8 mouse cellular contexts compared by ENCODE assay signal in genomic region chr10:119240722-119241089, GRCm38 (mm10). TPM values are rescaled to one million over a fixed set of nuclear protein-coding genes. Genes with fewer than 3 reads are reported as not detected.
DNase-seq lines count a peak whose midpoint lies in the region; ATAC-seq and TF ChIP-seq lines count a peak whose summit lies in the region.

No protein-coding gene starts in this region.

- H3K36me3 ChIP-seq in heart, embryonic 11.5 days (ENCODE audit: control insufficient read depth, insufficient read depth, low read length) = peaks cover 3% of the 10 kb centered on the region; the same call in 1 of the 2 replicates
- H3K36me3 ChIP-seq in embryonic facial prominence, embryonic 13.5 days = peaks cover 6% of the 10 kb centered on the region
- no peaks in the 10 kb centered on the region for H3K36me3 ChIP-seq in intestine, postnatal 0 days (ENCODE audit: control insufficient read depth, insufficient read depth)
- peaks cover 6% of the 10 kb centered on the region for H3K36me3 ChIP-seq in neural tube, embryonic 13.5 days

- H3K27ac ChIP-seq in heart, embryonic 11.5 days (ENCODE audit: low read depth, low read length) = peak overlapping the region; percentile 90
- H3K27ac ChIP-seq in embryonic facial prominence, embryonic 13.5 days = peak overlapping the region; percentile 98
- peak overlapping the region; percentile 22 for H3K27ac ChIP-seq in intestine, postnatal 0 days (ENCODE audit: low read depth, low read length)
- peak overlapping the region; percentile 98 for H3K27ac ChIP-seq in neural tube, embryonic 13.5 days (replicated peaks)

- peak overlapping the region; percentile 99 for H3K4me3 ChIP-seq in heart, embryonic 11.5 days (ENCODE audit: low read depth, low read length)
- peak overlapping the region; percentile 100 for H3K4me3 ChIP-seq in embryonic facial prominence, embryonic 13.5 days
- peak overlapping the region; percentile 98 for H3K4me3 ChIP-seq in intestine, postnatal 0 days (ENCODE audit: low read depth, low read length)
- peak overlapping the region; percentile 100 for H3K4me3 ChIP-seq in neural tube, embryonic 13.5 days

- H3K9me3 ChIP-seq in heart, embryonic 11.5 days (replicated peaks; ENCODE audit: control insufficient read depth, low read length) = no peaks in the 10 kb centered on the region
- H3K9me3 ChIP-seq in embryonic facial prominence, embryonic 13.5 days = no peaks in the 10 kb centered on the region
- no peaks in the 10 kb centered on the region for H3K9me3 ChIP-seq in intestine, postnatal 0 days (ENCODE audit: control insufficient read depth)
- no peaks in the 10 kb centered on the region for H3K9me3 ChIP-seq in neural tube, embryonic 13.5 days

- H3K4me2 ChIP-seq in heart, embryonic 11.5 days = peak overlapping the region; percentile 67
- H3K4me2 ChIP-seq in embryonic facial prominence, embryonic 13.5 days = peak overlapping the region; percentile 66
- H3K4me2 ChIP-seq in intestine, postnatal 0 days (replicated peaks; ENCODE audit: low read depth) = peak overlapping the region; percentile 67
- H3K4me2 ChIP-seq in neural tube, embryonic 13.5 days = peak overlapping the region; percentile 65

- no peaks in the 10 kb centered on the region for H3K27me3 ChIP-seq in heart, embryonic 11.5 days (ENCODE audit: control insufficient read depth, insufficient read depth, low read length)
- H3K27me3 ChIP-seq in embryonic facial prominence, embryonic 13.5 days = no peaks in the 10 kb centered on the region
- no peaks in the 10 kb centered on the region for H3K27me3 ChIP-seq in intestine, postnatal 0 days (replicated peaks; ENCODE audit: control insufficient read depth, insufficient read depth, low read length)
- no peaks in the 10 kb centered on the region for H3K27me3 ChIP-seq in neural tube, embryonic 13.5 days

- WGBS in heart, embryonic 11.5 days (ENCODE audit: insufficient replicate concordance) = 6% methylated on average over 9 of the region's 9 CpGs
- 4% methylated on average over 9 of the region's 9 CpGs for WGBS in embryonic facial prominence, embryonic 13.5 days
- 3% methylated on average over 9 of the region's 9 CpGs for WGBS in intestine, postnatal 0 days
- 3% methylated on average over 9 of the region's 9 CpGs for WGBS in neural tube, embryonic 13.5 days

- intact Hi-C loops in heart, postnatal 36 days (cut with DNase I) = loop anchor here (5.0 kb wide), 1 partner anchor 373 kb away; no protein-coding TSS in a partner anchor

- H3K4me1 ChIP-seq in heart, embryonic 11.5 days (ENCODE audit: control insufficient read depth, insufficient read depth, low read length) = peaks cover 10% of the 10 kb centered on the region
- H3K4me1 ChIP-seq in embryonic facial prominence, embryonic 13.5 days = peaks cover 19% of the 10 kb centered on the region
- H3K4me1 ChIP-seq in intestine, postnatal 0 days (replicated peaks; ENCODE audit: control insufficient read depth, insufficient read depth, low read length) = peaks cover 3% of the 10 kb centered on the region; the same call in 1 of the 2 replicates
- peaks cover 19% of the 10 kb centered on the region for H3K4me1 ChIP-seq in neural tube, embryonic 13.5 days (replicated peaks)

- DNase-seq in heart, postnatal 36 days = no peak
- DNase-seq in B cell, adult 2 months = peak; percentile 26 to 31
- no peak for DNase-seq in testis, postnatal 14 days (ENCODE audit: low spot score)

- ATAC-seq in heart, embryonic 11.5 days (replicated peaks; ENCODE audit: insufficient number of reproducible peaks, low FRiP score, low TSS enrichment) = no peak
- no peak for ATAC-seq in embryonic facial prominence, embryonic 13.5 days (ENCODE audit: insufficient number of reproducible peaks, insufficient read depth, low FRiP score, low TSS enrichment, low read depth)
- no peak for ATAC-seq in intestine, postnatal 0 days
- no peak for ATAC-seq in neural tube, embryonic 13.5 days (ENCODE audit: low read depth)
- ATAC-seq in CD4-positive, CD25-positive, alpha-beta regulatory T cell, adult 4 months = no peak

- H3K9ac ChIP-seq in heart, embryonic 11.5 days (ENCODE audit: low read depth, low read length) = peak overlapping the region; percentile 85
- peak overlapping the region; percentile 99 for H3K9ac ChIP-seq in embryonic facial prominence, embryonic 13.5 days
- peak overlapping the region; percentile 94 for H3K9ac ChIP-seq in intestine, postnatal 0 days (ENCODE audit: low read depth, low read length)
- peak overlapping the region; percentile 78 for H3K9ac ChIP-seq in neural tube, embryonic 13.5 days

- no peak for TF ChIP-seq CTCF in intestine, postnatal 0 days (IDR thresholded peaks at IDR 0.05; ENCODE audit: low read depth)

RNA-seq across cellular contexts. Expression of gene Cand1, which starts 0.9 kb away (rescaled TPM):
- polyA plus RNA-seq in heart, embryonic 11.5 days (2014; fragmentation: Nextera tagmentation; extraction: Ambion mirVana) = 66.3 and 78.8 TPM in 2 replicates
- total RNA-seq in heart, postnatal 36 days (2021) = 10 to 100 TPM; 39.1 to 49.1 TPM
- polyA plus RNA-seq in embryonic facial prominence, embryonic 13.5 days (2015; fragmentation: Nextera tagmentation; extraction: Ambion mirVana) = 60.8 and 63.6 TPM in 2 replicates
- 13.6 and 16.9 TPM in 2 replicates for polyA plus RNA-seq in intestine, postnatal 0 days (2015; fragmentation: Nextera tagmentation; extraction: Ambion mirVana)
- 45.5 and 48.0 TPM in 2 replicates for polyA plus RNA-seq in neural tube, embryonic 13.5 days (2015; fragmentation: Nextera tagmentation; extraction: Ambion mirVana)
- 10 to 100 TPM; 12.8 to 29.9 TPM for polyA plus RNA-seq in CD4-positive, CD25-positive, alpha-beta regulatory T cell, adult 4 months (2017; shearing (Covaris generic))

Comparison
In these comparisons a context has a peak if more than half of its experiments do, and no peak if none do; other contexts are left out.
1. H3K27ac ChIP-seq: peak in every context shown above with its lines; median percentile 98 in embryonic facial prominence, embryonic 13.5 days; 98 in neural tube, embryonic 13.5 days; 90 in heart, embryonic 11.5 days; 22 in intestine, postnatal 0 days.
2. DNase-seq: peak in B cell, adult 2 months (2 of 2); none in heart, postnatal 36 days (0 of 2) and testis, postnatal 14 days (single experiment).
3. Peak in every context shown above with its lines, with median percentiles within 50 percentile points of each other: H3K4me2 ChIP-seq, H3K4me3 ChIP-seq and H3K9ac ChIP-seq.